Mouse (Mus musculus) midbrain, embryonic 16.5 days (tissue): ENCODE measurements around the gene Snx29. TPM values are rescaled to one million over a fixed set of nuclear protein-coding genes. Genes with fewer than 3 reads are reported as not detected.

Source experiments
- ATAC-seq: fragments of 200-750 bp; cut with Nextera tagmentation; 2 replicates; pipeline ENCODE4 v1.8.0; 2017; ENCODE audit warnings: moderate TSS enrichment
- H3K27ac ChIP-seq: fragments of 300-500 bp; sonication (generic); 2 replicates; pipeline ENCODE4 v1.5.1; 2014; ENCODE audit warnings: mild to moderate bottlenecking, low read length, mixed read lengths
- H3K27me3 ChIP-seq: fragments of 300-500 bp; sonication (generic); 2 replicates; pipeline ENCODE4 v1.6.1; 2014; ENCODE audit warnings: low read depth, low read length, mixed read lengths; ENCODE audit not compliant: control insufficient read depth, insufficient read depth
- H3K36me3 ChIP-seq: fragments of 300-500 bp; sonication (generic); 2 replicates; pipeline ENCODE4 v1.6.1; 2014; ENCODE audit warnings: mild to moderate bottlenecking, low read length, moderate library complexity, mixed read lengths; ENCODE audit not compliant: control insufficient read depth, insufficient read depth
- H3K4me1 ChIP-seq: fragments of 300-500 bp; sonication (generic); 2 replicates; pipeline ENCODE4 v1.6.1; 2014; ENCODE audit warnings: mild to moderate bottlenecking, low read length, mixed read lengths; ENCODE audit not compliant: control insufficient read depth, insufficient read depth
- H3K4me2 ChIP-seq: fragments of 300-500 bp; sonication (generic); 2 replicates; pipeline ENCODE4 v1.6.1; 2014; ENCODE audit warnings: mild to moderate bottlenecking, low read length, mixed read lengths
- H3K4me3 ChIP-seq: fragments of 300-500 bp; sonication (generic); 2 replicates; pipeline ENCODE4 v1.5.1; 2014; ENCODE audit warnings: low read depth, mild to moderate bottlenecking, low read length, moderate library complexity, mixed read lengths
- H3K9ac ChIP-seq: fragments of 300-500 bp; sonication (generic); 2 replicates; pipeline ENCODE4 v1.6.1; 2014; ENCODE audit warnings: low read depth, low read length, mixed read lengths
- H3K9me3 ChIP-seq: fragments of 300-500 bp; sonication (generic); replicated peaks from 2 replicates; pipeline ENCODE4 v1.6.1; 2014; ENCODE audit warnings: mild to moderate bottlenecking, low read length, mixed read lengths; ENCODE audit not compliant: control insufficient read depth, poor library complexity, severe bottlenecking
- WGBS: fragments of 180-500 bp; shearing (Covaris S2); extraction: QIAGEN DNeasy Blood & Tissue Kit; methylation state at CpG from one replicate; pipeline ENCODE4 v1.1.7; 2014; 5-methylcytosine and 5-hydroxymethylcytosine counted together
- polyA plus RNA-seq: library from polyadenylated mRNA; unstranded; fragments of >200 nt; fragmentation: Nextera tagmentation; extraction: Ambion mirVana; gene quantifications from 2 replicates; pipeline ENCODE4 v1.2.1, GENCODE M21; 2015

Snx29 gene
- polyA plus RNA-seq, 1 experiment from 2014 or later: 16.8 TPM

GRCm38 (mm10) chr16:11784354-11784753 is 461.6 kb downstream of the Snx29 start:
- no peaks in the 10 kb centered on the region for H3K36me3 ChIP-seq
- 69% methylated on average over 4 of the region's 4 CpGs for WGBS
- no peak overlapping the region for H3K4me2 ChIP-seq
- H3K27ac ChIP-seq: no peak overlapping the region
- H3K4me3 ChIP-seq: no peak overlapping the region
- no peak for ATAC-seq
- no peak overlapping the region for H3K9ac ChIP-seq
- no peaks in the 10 kb centered on the region for H3K27me3 ChIP-seq
- no peaks in the 10 kb centered on the region for H3K9me3 ChIP-seq
- H3K4me1 ChIP-seq: no peaks in the 10 kb centered on the region

GRCm38 (mm10) chr16:11785806-11786205 is 463.1 kb downstream of the Snx29 start:
- Histone ChIP-seq H3K9ac (no peak overlapping the region), H3K4me1 (no peaks in the 10 kb centered on the region), H3K4me2 (no peak overlapping the region), H3K27ac (no peak overlapping the region), H3K27me3 (no peaks in the 10 kb centered on the region), H3K9me3 (no peaks in the 10 kb centered on the region), H3K4me3 (no peak overlapping the region), H3K36me3 (no peaks in the 10 kb centered on the region)
- no peak for ATAC-seq
- 81% methylated on average over 4 of the region's 4 CpGs for WGBS

GRCm38 (mm10) chr16:11790476-11790875 is 467.8 kb downstream of the Snx29 start:
- no peaks in the 10 kb centered on the region for H3K4me1 ChIP-seq
- no peak overlapping the region for H3K27ac ChIP-seq
- no peak for ATAC-seq
- H3K36me3 ChIP-seq: no peaks in the 10 kb centered on the region
- WGBS: 93% methylated on average over 3 of the region's 3 CpGs
- no peaks in the 10 kb centered on the region for H3K27me3 ChIP-seq
- no peak overlapping the region for H3K4me2 ChIP-seq
- no peak overlapping the region for H3K9ac ChIP-seq
- H3K9me3 ChIP-seq: no peaks in the 10 kb centered on the region
- no peak overlapping the region for H3K4me3 ChIP-seq

GRCm38 (mm10) chr16:11793391-11793790 is 470.7 kb downstream of the Snx29 start:
- Histone ChIP-seq H3K4me1 (0 out of 2 replicates have a peak, but pooled peaks cover 3% of the 10 kb centered on the region), H3K27ac (no peak overlapping the region), H3K9me3 (no peaks in the 10 kb centered on the region), H3K36me3 (no peaks in the 10 kb centered on the region), H3K4me2 (no peak overlapping the region), H3K4me3 (no peak overlapping the region), H3K9ac (no peak overlapping the region), H3K27me3 (no peaks in the 10 kb centered on the region)
- no peak for ATAC-seq
- WGBS: 33% methylated on average over 2 of the region's 2 CpGs

- Histone ChIP-seq H3K4me2 (no peak overlapping the region), H3K4me1 (0 out of 2 replicates have a peak, but pooled peaks cover 3% of the 10 kb centered on the region), H3K4me3 (no peak overlapping the region), H3K36me3 (no peaks in the 10 kb centered on the region), H3K27ac (no peak overlapping the region), H3K27me3 (no peaks in the 10 kb centered on the region), H3K9me3 (no peaks in the 10 kb centered on the region), H3K9ac (no peak overlapping the region)
- 51% methylated on average over 4 of the region's 4 CpGs for WGBS
- ATAC-seq: no peak
Measured at GRCm38 (mm10) chr16:11794628-11795027, 471.9 kb downstream of the Snx29 start.

GRCm38 (mm10) chr16:11795758-11796460 is 473.2 kb downstream of the Snx29 start:
- ATAC-seq: no peak
- Histone ChIP-seq H3K27me3 (no peaks in the 10 kb centered on the region), H3K9me3 (no peaks in the 10 kb centered on the region), H3K36me3 (no peaks in the 10 kb centered on the region), H3K4me3 (no peak overlapping the region), H3K9ac (no peak overlapping the region), H3K27ac (no peak overlapping the region), H3K4me2 (no peak overlapping the region), H3K4me1 (0 out of 2 replicates have a peak, but pooled peaks cover 3% of the 10 kb centered on the region)
- WGBS: 76% methylated on average over 7 of the region's 7 CpGs

GRCm38 (mm10) chr16:11801960-11802539 is 479.3 kb downstream of the Snx29 start:
- 88% methylated on average over 7 of the region's 7 CpGs for WGBS
- 0 out of 2 replicates have a peak, but pooled peaks cover 1% of the 10 kb centered on the region for H3K4me1 ChIP-seq
- no peaks in the 10 kb centered on the region for H3K36me3 ChIP-seq

More at GRCm38 (mm10) chr16:11801960-11802539, 479.3 kb downstream of the Snx29 start:
- Histone ChIP-seq H3K4me3 (no peak overlapping the region), H3K27ac (no peak overlapping the region), H3K9ac (no peak overlapping the region), H3K9me3 (no peaks in the 10 kb centered on the region), H3K4me2 (no peak overlapping the region), H3K27me3 (no peaks in the 10 kb centered on the region)
- peak; percentile 37; the same call in 1 of the 2 replicates for ATAC-seq

Other genes starting within 250 kb of the Snx29 start
- 27.1 and 30.2 TPM in 2 replicates for gene Txndc11, start 188.3 kb upstream of the Snx29 start, polyA plus RNA-seq
- gene Zc3h7a, start 146.5 kb upstream of the Snx29 start, polyA plus RNA-seq: 73.4 and 79.7 TPM in 2 replicates
- gene Rsl1d1, start 119.6 kb upstream of the Snx29 start, polyA plus RNA-seq: 125 and 127 TPM in 2 replicates
- 39.6 and 41.9 TPM in 2 replicates for gene Gspt1, start 68.6 kb upstream of the Snx29 start, polyA plus RNA-seq
- gene Tnfrsf17, start 9.1 kb upstream of the Snx29 start, polyA plus RNA-seq: not detected in 2 replicates